Mouse (Mus musculus): ENCODE data around the gene Arhgap17.

Gene Arhgap17

DNA sequence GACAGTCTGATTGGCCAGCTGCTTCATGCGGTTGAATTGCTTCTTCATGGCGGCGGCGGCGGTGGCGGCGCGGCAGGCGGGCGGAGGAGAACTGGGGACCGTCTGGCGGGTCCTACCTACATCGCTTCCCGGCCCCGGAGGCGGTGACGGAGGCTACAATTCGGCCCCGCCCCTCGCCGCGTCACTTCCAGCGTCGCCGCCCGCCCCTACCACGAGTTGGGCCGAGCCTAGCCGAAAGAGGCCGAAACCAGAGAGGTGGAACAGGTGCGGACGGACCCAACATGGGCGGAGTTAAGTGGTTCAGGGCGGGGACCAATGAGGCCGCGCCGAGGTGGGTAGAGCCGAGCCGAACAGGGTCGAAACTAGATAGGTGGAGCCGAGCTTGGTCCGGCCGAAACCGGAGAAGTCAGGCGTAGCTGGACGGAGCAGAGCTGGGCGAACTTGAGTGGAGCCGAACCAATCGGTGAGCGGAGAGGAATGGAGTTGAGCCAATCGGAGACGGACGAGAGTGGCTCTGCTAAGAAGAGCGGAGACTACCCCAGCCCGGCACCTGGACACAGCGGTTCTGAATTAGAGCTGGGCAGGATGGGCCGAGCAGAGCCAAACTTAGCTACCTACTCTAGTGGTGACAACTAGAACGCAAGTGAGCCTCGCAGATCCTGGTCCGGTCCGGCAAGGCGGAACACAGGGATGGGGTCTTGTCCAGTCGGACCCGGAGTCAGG is at the start of gene Arhgap17, which contains the start of gene Lcmt1:
TSS of gene Arhgap17 (minus strand) at position 157 of the 723 bp plus-strand sequence.
TSS of gene Lcmt1 (plus strand) at position 26 of the 723 bp plus-strand sequence.
- peak; percentile 92 to 97 for DNase-seq (ENCODE audit: low spot score in 2 of 2)

DNA sequence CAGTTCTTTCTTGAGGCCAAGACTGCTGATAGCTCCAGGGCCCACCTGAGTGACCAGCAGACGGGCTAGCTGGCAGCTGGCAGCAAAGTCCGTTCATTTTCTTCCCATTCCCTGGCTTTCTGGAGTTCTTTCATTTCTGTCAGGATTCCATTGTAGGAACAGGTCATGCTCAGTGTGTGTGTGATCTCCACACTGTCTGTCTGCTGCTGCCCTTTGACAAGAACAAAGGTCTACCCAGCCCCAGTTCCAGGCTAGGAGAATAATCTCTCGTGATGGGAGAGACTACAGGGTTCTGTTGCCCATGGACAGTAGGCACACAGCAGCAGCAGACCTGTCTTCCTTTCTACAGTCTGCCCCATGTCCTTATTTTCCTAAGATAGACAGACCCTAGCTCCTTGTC is 47.9 kb upstream of the Arhgap17 start:
- no peak for DNase-seq (ENCODE audit: low spot score in 2 of 2)

DNA sequence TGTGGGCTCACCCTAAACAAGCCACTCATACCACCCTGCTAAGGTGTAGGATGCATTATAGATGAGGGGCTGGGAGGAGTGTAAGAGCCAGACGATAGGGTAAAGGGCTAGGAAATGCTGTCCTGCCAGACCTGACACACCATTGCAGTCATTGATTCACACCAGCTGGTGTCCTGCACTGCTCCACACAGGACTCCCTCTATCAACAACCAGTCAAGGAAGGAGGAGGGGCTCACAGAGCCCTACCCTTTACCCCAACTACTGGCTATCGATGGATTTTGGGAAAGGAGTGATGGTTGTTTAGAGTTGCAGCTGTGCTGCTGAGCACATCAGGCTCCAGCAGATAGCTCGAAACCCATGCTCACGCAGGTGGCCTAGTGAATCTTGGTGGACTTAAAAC is 47.1 kb upstream of the Arhgap17 start:
- DNase-seq (ENCODE audit: low spot score in 2 of 2), result no peak

DNA sequence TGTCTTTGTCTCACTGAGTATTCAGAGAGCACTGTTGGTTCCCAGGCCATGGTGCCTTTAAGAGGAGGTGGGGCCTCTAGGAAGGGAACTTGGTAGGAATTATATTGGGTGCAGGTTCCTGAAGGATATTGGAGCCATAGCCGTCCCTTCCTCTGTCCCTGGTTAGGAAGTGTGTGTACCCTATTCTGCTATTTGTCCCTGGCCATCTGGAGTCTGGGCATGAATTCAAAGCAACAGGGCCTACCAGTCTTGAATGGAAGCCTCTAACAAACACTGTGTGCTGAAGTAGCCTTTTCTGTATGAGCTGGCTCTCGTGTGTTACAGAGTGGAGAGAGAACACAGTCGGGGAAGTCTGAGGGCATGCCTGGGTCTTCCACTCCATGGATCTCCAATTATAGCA is 42.4 kb upstream of the Arhgap17 start:
- no peak for DNase-seq (ENCODE audit: low spot score in 2 of 2)

DNA sequence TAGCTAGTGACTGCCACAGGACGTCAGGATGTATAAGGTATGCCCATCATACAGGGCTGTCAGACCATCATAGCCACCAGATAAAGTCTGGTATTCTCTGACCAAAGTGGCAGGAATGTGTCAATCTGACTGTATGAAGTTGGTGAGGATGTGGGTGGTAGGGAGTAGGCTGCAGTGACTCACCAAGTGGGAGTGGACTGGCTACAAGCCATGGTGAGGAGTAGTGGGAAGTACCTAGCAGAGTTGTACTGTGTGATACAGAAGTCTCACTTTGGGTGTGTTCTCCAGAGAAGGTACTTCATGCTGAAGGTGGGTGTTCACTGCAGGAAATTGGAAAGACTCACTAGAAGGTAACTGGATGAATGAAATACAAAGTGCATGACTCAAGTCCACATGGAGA is 41.4 kb upstream of the Arhgap17 start:
- DNase-seq (ENCODE audit: low spot score in 2 of 2), result no peak

DNA sequence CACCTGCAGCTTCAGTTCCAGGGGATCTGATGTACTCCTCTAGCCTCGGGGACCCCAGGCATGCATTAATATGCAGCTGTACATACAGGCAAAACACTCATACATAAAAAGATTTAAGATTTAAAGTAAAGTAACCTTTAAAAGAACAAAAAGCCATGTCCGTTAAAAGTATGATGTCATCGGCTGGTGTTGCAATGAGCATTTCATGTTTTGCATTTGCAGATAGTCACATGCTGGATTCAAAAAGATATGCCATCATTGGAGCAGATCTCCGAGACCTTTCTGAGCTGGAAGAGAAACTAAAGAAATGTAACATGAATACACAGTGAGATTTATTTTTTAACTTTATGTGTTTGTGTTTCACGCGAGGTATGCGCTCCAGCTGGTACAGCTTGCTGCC is 40.8 kb upstream of the Arhgap17 start:
- no peak for DNase-seq (ENCODE audit: low spot score in 2 of 2)

DNA sequence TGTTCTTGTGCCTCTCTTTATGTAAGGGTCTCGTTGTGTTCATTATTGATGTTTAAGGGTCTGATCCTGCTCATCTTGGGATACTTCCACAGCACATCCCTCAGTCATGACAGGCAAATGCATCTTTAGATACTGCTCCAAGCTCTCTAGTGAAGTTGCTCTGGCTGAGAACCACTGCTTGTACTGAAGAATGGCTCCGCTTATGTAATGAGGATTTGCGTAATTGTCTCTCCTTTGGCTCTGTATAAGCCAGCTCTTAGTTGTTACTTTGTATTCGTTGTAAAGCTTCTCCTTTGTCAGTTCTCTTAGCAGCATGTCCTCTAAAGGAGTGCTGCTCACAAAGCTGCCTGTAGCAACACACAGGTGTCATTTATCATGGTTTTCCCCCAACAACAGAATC is 37.3 kb upstream of the Arhgap17 start:
- DNase-seq (ENCODE audit: low spot score in 2 of 2), result no peak

DNA sequence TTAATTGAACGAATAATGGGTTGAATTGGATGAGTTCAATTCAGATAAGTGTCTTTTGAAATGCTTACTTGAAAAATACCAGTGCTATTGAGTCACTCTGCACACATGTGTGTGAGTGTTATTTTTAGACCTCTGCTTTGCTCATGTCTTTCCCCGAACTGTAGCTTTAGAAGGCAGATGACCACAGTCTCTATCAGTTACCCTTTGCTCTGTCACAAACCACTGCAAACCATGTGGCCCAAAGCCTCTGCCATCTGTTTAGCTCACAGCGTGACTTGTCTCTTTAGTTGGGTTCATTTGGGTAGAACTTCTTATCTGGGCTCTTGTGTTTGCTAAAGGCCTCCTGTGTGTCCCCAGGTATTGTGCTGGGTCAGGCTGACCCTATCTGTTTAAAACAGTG is 35.9 kb upstream of the Arhgap17 start:
- no peak for DNase-seq (ENCODE audit: low spot score in 2 of 2)

DNA sequence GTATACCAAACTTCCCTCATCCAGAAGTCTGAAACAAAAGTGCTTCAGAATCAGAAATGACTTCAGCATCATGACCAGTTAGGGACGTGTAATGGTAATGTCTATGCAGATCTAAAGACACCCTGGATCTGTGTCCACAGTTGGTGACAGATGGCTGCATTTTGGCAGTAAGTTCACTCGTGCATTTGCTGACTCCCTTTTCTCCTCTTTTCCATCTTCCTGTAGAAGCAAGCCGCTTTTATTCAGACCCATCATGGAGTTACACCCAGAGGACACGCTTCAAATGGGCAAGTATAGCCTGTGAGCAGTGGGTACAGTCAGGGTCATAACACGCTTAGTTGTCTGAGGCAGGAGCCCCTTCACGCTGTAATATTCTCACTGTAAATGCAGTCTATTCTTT is 34.5 kb upstream of the Arhgap17 start:
- no peak for DNase-seq (ENCODE audit: low spot score in 2 of 2)

DNA sequence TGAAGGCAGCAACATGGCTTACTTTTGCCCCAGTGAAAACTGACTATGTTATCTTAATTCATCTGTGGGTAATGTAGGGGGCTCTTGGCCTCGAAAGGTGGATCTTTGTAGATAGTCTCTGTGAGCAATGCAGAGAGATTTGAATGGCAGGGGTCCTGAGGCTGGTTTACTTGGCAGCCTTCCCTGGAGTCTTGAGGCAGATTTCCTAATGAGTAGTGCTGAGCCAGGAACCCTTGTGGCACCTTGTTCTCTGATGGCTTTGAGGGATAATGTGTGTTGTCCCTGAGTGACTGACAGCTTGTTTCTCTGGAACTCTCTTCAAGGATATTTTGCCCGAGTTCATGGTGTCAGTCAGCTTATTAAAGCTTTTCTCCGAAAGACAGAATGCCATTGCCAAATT is 31.4 kb upstream of the Arhgap17 start:
- DNase-seq (ENCODE audit: low spot score in 2 of 2), result no peak

DNA sequence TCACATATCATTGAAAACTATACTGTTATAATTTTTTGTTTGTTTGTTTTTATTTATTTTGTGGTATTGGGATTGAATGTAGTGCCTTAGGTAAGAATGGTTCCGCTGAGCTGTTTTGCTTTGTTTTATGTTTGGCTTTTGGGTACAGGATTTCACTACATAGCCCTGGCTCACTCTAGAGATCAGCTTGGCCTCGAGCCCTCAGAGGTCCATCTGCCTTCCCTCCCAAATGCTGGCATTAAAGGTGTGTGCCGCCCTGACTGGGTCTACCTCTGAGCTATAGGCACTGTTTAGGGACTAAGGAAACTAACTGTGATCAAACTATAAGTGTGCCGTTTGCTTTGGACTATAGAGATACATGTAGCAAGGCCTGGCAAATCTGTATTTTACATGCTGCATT is 29.6 kb upstream of the Arhgap17 start:
- no peak for DNase-seq (ENCODE audit: low spot score in 2 of 2)

DNA sequence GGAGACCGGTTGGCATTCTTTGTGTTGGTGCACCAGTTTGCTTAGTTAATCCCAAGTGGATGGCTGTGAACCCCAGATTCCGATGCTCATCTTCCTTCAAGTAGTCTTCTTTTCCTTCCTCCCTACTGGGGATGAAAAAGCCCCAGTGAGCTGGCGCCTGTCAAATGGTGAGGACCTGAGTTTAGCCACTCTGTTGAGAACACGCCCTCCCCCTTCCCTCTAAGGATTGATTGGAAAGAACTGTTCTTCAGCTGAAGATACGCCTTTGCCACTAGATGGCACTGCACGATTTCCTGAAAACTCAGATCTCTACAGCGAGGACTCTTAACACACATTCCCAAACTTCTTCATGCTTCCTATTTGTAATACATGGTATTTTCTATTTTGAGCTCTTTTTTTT is 29.1 kb upstream of the Arhgap17 start:
- no peak for DNase-seq (ENCODE audit: low spot score in 2 of 2)

DNA sequence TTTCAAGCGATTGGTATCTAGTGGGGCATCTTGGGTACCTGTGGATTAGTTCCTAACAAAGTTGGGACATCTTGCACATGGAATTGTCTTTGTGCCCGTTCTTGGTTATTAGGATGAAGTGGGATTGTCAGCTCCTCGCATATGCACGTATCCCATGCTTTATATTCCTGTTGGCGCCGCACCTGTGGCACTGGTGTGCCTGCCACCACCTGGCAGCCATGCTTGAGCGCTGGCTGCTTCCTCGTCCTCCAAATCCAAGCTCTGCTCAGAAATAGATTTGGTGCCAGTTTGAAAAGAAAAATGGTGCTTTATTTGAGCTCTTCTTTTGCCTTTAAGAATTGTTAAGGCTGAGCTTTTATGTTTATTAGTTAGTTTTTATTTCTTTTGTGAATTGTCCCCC is 28.2 kb upstream of the Arhgap17 start:
- DNase-seq (ENCODE audit: low spot score in 2 of 2), result no peak

DNA sequence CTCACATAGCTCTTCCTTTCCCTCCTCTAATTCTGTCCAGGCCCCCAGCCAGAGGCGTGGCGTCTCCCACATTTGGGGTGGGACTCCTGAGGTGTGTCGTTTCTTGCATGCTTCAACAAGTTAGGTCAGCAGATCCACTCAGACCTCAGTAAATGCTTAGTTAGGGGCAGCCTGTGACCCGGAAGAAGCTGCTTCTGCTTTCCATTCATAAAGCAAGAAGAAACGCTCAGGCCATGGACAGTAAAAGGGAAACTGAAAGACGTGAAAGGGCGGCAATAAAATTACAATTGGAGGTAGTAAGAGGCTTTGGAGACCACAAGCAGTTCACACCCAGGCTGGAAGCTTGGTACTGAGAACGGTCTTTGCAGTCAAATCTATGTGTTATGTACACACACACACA is 27.7 kb upstream of the Arhgap17 start:
- no peak for DNase-seq (ENCODE audit: low spot score in 2 of 2)

DNA sequence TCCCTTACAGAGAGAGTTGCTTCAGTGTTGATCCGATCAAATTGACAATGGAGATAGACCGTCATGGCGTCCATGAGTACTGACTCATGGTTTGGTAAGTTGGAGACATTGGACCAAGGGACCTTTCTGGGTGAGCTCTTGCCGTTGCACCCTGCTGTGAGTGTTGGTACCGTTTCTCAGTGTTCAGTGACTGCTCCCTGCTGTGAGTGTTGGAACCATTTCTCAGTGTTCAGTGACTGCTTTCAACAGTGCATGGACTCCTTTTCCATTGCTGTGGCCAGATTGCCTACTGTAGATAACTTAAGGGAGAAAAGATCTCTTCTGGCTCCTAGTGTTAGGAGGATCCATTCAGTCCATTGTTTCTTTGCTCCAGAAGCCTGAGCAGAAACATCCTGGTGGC is 27.2 kb upstream of the Arhgap17 start:
- DNase-seq (ENCODE audit: low spot score in 2 of 2), result no peak

DNA sequence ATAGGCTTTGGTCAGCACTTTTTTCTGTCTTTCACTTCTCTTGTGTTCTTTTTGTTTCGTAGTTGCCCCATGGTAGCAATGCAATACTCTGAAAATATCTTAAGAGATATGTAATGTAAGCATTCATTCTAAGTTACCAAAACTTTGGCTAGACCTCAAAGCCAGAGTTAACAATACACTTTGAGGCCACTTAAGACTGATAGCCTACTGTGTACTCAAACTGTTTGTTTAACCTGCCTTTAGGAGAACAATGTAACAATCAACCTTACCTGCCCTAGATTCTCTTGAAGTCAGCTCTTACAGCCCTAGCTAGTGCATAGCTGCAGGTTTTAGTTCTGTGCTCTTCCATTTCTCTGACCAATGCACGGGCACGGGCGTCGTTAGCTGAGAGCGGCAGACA is 24.6 kb upstream of the Arhgap17 start:
- no peak for DNase-seq (ENCODE audit: low spot score in 2 of 2)

DNA sequence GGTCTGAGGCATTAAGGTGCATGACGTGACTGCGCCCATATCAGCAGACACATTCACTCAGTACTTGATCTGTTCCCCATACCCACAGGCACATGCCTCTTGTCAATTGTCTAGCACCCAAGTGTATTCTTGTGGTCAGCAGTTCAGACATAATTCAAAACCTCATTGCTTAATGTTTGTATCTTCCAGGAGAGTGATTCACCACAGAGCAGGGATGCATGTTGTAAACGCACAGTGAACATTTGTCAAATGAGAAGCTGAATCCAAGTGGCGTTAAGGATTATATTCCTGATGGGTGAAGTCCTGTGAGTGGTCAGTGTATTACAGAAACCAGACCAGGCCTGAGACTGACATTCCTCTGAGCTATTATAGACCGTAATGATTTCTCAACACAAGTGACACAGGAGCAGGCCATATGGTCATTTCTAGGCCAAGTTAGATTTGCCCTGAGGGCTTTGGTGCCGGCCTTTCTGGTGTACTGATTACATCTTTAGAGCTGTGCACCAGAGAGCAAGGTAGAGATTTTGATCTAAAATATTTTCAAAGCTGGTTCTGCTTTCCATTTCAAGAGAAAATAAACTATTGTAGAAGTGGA is 20.1 kb upstream of the Arhgap17 start:
- DNase-seq (ENCODE audit: low spot score in 2 of 2), result no peak

DNA sequence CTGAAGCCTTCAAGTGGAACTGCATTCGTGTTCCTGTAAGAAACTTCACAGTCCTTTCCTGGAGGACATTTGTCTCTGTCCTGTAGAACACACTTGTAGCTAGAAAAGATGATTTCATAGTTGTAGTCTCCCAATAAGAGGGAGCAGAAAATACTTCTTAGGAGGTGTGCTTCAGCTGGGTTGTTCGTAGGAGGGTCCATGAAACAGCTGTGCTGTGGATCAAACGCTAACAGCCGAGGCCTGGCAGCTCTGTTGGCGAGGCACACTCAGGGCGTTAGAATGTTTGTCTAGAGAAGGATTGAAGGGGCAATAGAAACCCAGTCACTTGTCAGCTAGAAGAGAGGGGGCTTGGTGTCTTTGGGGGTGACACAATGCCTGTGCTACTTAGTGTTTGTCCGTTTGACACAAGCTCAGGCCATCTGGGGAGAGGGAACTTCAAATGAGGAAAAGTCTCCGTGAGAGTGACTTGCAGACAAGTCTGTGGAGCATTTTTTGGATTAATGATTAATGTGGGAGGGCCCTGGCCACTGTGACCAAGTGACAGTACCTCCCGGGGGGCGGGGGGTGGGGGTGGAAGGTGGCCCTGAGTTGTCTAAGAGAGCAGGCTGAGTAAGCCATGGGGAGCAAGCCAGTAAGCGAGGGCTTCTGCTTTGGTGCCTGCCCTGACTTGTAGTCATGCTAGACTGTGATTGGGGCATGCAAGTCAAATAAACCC is 16.1 kb upstream of the Arhgap17 start:
- DNase-seq (ENCODE audit: low spot score in 2 of 2), result no peak

DNA sequence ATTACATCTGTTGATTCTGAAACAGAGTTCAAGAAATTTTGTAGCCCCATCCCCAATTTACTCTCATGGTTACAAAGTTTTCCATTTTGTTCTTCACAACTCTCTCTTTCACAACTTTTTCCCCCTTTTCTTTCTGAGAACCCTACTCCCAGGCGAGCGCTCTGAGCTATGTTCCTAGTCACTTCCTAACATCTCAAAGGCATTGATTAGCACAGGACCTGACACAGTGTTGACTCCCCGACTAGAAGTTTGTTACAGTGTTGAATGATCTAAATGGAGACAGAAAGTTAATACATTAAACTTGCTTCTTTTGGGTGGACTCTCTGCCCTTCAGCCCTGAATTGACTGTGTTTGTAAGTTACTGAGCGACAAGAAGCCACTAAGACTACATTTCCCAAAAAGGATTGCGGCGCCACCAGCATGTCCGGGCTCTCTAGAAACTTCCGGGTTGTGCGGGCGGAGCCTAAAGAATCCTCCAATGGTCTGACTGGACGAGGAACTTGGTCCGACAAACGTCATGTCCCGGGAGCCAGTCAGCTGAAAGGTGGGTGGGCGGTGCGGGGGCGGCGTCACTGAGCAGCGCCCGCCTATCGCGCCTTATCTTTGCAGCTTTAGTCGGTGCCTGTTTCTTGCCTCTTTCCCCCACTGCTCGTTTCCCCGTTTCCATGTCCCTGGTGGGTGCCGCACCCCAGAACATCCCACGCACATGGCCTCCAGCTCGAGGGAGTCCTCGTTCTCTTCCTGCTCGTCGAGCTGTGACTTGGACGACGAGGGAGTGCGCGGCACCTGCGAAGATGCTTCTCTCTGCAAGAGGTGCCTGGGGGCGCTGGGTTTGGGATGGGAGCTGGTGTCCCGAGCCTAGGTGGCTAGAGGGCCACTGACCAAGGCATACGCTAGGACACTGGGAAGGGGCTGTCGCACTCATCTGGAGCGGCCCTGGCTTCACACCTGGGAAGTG is 8.0 kb upstream of the Arhgap17 start:
- peak; percentile 90 to 93 for DNase-seq (ENCODE audit: low spot score in 2 of 2)

DNA sequence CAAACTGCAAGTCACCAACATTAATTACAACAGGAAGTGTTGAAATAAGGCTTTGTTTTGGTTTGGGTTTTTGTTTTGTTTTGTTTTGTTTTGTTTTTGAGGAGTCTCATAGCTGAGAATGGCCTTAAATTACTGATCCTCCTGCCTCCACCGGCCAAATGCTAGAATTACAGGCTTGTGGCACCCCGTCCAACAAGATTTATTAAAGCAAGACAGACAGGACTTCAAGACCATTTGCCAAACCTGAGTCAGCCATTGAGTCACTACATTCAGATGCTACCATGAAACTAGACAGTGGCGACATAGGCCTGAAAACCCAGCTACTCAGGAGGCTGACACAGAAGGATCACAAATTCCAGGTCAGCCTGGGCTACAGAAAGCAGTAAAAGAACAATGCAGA is 1.8 kb upstream of the Arhgap17 start:
- DNase-seq (ENCODE audit: low spot score in 2 of 2), result no peak

DNA sequence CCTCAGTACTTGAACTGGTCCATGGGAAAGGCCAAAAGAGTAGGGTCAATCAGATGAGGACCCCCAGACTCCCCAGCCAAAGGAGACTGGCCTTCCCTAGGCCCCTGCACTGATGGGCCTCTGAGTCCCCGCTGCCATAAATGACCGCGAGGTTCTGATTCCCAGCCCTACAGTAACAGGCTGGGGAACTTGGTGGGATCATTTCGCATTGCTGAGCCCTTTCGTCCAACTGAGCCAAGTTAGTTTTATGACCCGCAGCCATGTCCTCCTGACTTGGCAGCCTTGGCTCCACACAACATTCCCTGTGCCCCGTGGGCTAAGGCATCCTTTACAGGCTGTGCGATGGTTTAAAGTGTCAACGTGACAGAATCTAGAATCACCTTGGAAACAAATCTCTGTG is 985 bp upstream of the Arhgap17 start:
- no peak for DNase-seq (ENCODE audit: low spot score in 2 of 2)

Data from urinary bladder, postnatal 4 days (tissue).